Comparison of ENCODE assay signal across 8 mouse cellular contexts in the genomic region with DNA sequence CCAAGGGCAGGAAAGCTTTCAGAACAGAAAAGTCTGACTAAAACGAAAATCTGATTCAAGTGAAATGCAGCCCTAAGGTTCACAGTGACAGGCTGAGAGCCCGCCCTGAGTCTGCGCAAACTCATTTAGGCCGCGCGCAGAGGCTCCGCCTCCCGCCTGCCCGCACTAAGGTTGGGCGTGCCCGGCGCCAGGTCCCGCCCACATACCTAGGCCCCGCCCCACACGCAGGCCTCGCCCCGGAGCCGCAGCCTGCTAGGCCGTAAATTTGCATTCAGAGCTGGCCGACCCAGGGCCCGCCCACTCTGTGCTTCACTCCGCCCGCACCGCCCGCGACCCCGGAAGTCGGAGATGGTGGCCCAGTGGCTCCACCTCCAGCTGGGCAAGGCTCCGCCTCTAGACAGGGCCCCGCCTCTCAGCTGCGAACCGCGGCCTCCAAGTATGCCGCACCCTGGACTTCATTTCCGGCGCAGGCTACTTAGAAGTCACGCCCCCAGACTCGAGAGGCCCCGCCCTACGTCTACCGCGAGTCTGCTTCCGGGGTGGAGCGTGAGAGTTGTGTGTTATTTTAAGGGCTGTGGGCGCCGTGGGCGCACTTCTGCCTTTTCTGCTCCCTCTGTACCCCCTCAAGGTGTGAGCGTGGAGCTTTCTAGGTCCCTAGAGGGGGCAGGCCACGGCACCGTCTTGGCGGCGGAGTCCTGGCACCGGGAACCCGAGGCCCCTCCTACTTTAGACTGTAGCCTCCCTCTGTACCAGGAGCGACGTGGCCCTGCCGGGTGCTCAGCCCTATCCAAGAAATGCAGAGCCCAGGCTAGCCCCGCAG. TPM values are rescaled to one million over a fixed set of nuclear protein-coding genes. Genes with fewer than 3 reads are reported as not detected.
DNase-seq lines count a peak whose midpoint lies in the region; ATAC-seq lines count a peak whose summit lies in the region.

No protein-coding gene starts in this region.

- H3K27me3 ChIP-seq in heart, embryonic 14.5 days (ENCODE audit: control insufficient read depth, insufficient read depth, low read length) = no peaks in the 10 kb centered on the region
- 0 out of 2 replicates have a peak, but pooled peaks cover 7% of the 10 kb centered on the region for H3K27me3 ChIP-seq in liver, embryonic 13.5 days
- no peaks in the 10 kb centered on the region for H3K27me3 ChIP-seq in stomach, embryonic 16.5 days (ENCODE audit: control insufficient read depth, insufficient read depth, low read length)

- peak overlapping the region; percentile 83 for H3K9ac ChIP-seq in heart, embryonic 14.5 days (ENCODE audit: low read length)
- peak overlapping the region; percentile 78 for H3K9ac ChIP-seq in liver, embryonic 13.5 days
- H3K9ac ChIP-seq in stomach, embryonic 16.5 days (ENCODE audit: low read length) = peak overlapping the region; percentile 91

- under 1% methylated on average over 58 of the region's 58 CpGs for WGBS in heart, embryonic 14.5 days
- WGBS in liver, embryonic 13.5 days (ENCODE audit: insufficient replicate concordance) = under 1% methylated on average over 58 of the region's 58 CpGs
- WGBS in stomach, embryonic 16.5 days = under 1% methylated on average over 58 of the region's 58 CpGs

- H3K4me1 ChIP-seq in brown adipose tissue, adult 24 weeks (ENCODE audit: control insufficient read depth, insufficient read depth, insufficient read length, low read length) = no peaks in the 10 kb centered on the region
- peaks cover 3% of the 10 kb centered on the region in 2 experiments; a peak in 2 of 4 replicates for H3K4me1 ChIP-seq in heart, embryonic 14.5 days (ENCODE audit: control insufficient read depth in 2 of 2, insufficient read depth in 2 of 2, low read length in 2 of 2)
- peaks cover 19% of the 10 kb centered on the region for H3K4me1 ChIP-seq in liver, embryonic 13.5 days (replicated peaks)
- peaks cover 5% of the 10 kb centered on the region for H3K4me1 ChIP-seq in stomach, embryonic 16.5 days (ENCODE audit: control insufficient read depth, insufficient read depth, low read length)

- peak; percentile 100 for DNase-seq in CD4-positive, CD25-positive, alpha-beta regulatory T cell, adult 2 months (ENCODE audit: low read depth, low spot score)
- peak; percentile 93 for DNase-seq in fat pad, adult 2 months (ENCODE audit: extremely low read depth, low read depth, low spot score)
- DNase-seq in kidney, postnatal 14 days = peak; percentile 100
- DNase-seq in liver, embryonic 13.5 days = peak; percentile 98
- peak; percentile 99 for DNase-seq in neural tube, embryonic 10.5 days (ENCODE audit: extremely low spot score, low spot score)

- H3K36me3 ChIP-seq in heart, embryonic 14.5 days (ENCODE audit: control insufficient read depth, insufficient read depth, low read length) = no peaks in the 10 kb centered on the region
- H3K36me3 ChIP-seq in liver, embryonic 13.5 days = no peaks in the 10 kb centered on the region
- no peaks in the 10 kb centered on the region for H3K36me3 ChIP-seq in stomach, embryonic 16.5 days (ENCODE audit: control insufficient read depth, insufficient read depth, low read length)

- H3K27ac ChIP-seq in brown adipose tissue, adult 24 weeks (replicated peaks; ENCODE audit: low read depth, low read length) = peak overlapping the region; percentile 97
- peak overlapping the region; percentile 89 to 94 for H3K27ac ChIP-seq in heart, embryonic 14.5 days (replicated peaks in 1 of 2; ENCODE audit: control insufficient read depth in 1 of 2, insufficient read depth in 1 of 2, low read depth in 2 of 2, low read length in 2 of 2)
- peak overlapping the region; percentile 78 for H3K27ac ChIP-seq in liver, embryonic 13.5 days
- peak overlapping the region; percentile 98 for H3K27ac ChIP-seq in stomach, embryonic 16.5 days (ENCODE audit: low read length)

- H3K9me3 ChIP-seq in heart, embryonic 14.5 days (ENCODE audit: control insufficient read depth, low read length) = no peaks in the 10 kb centered on the region
- H3K9me3 ChIP-seq in liver, embryonic 13.5 days (replicated peaks) = no peaks in the 10 kb centered on the region
- H3K9me3 ChIP-seq in stomach, embryonic 16.5 days (replicated peaks; ENCODE audit: control insufficient read depth, low read length) = no peaks in the 10 kb centered on the region

- peak overlapping the region; percentile 65 for H3K4me2 ChIP-seq in heart, embryonic 14.5 days (ENCODE audit: low read length)
- H3K4me2 ChIP-seq in liver, embryonic 13.5 days = peak overlapping the region; percentile 72
- peak overlapping the region; percentile 63 for H3K4me2 ChIP-seq in stomach, embryonic 16.5 days (ENCODE audit: low read depth, low read length)

- H3K4me3 ChIP-seq in brown adipose tissue, adult 24 weeks (ENCODE audit: insufficient read depth, low read depth, low read length) = peak overlapping the region; percentile 75
- H3K4me3 ChIP-seq in heart, embryonic 14.5 days (ENCODE audit: control insufficient read depth in 1 of 2, insufficient read depth in 1 of 2, low read depth in 1 of 2, low read length in 2 of 2) = peak overlapping the region; percentile 56 to 80
- H3K4me3 ChIP-seq in liver, embryonic 13.5 days (replicated peaks) = peak overlapping the region; percentile 75
- H3K4me3 ChIP-seq in stomach, embryonic 16.5 days (replicated peaks; ENCODE audit: low read length) = peak overlapping the region; percentile 74

- peak; percentile 99 for ATAC-seq in heart, embryonic 14.5 days (ENCODE audit: insufficient number of reproducible peaks, insufficient read depth, low FRiP score, low read depth)
- ATAC-seq in liver, embryonic 13.5 days (ENCODE audit: low read depth) = peak; percentile 95
- peak; percentile 99 for ATAC-seq in stomach, embryonic 16.5 days (ENCODE audit: insufficient read depth, low FRiP score)

RNA-seq across cellular contexts. Expression of a gene that starts 52.3 kb away (rescaled TPM):
- not detected in 2 replicates for polyA plus RNA-seq in brown adipose tissue, adult 24 weeks (2012; ENCODE audit: insufficient read depth, insufficient read length, missing spikeins)
- polyA plus RNA-seq in heart, embryonic 14.5 days (2014; fragmentation: Nextera tagmentation; extraction: Ambion mirVana) = 0.23 and 0.41 TPM in 2 replicates
- polyA plus RNA-seq in liver, embryonic 13.5 days (2015; fragmentation: Nextera tagmentation; extraction: Ambion mirVana) = 0.12 and 0.35 TPM in 2 replicates
- 3.4 and 4.8 TPM in 2 replicates for polyA plus RNA-seq in stomach, embryonic 16.5 days (2015; fragmentation: Nextera tagmentation; extraction: Ambion mirVana)

Comparison
In these comparisons a context has a peak if more than half of its experiments do, and no peak if none do; other contexts are left out.
1. Peak in every context shown above with its lines: DNase-seq, ATAC-seq, H3K4me3 ChIP-seq and H3K27ac ChIP-seq.